Mouse (Mus musculus) hindbrain, embryonic 12.5 days (tissue): Measurements from ENCODE around the gene Gpr83. TPM values are rescaled to one million over a fixed set of nuclear protein-coding genes. Genes with fewer than 3 reads are reported as not detected.

Experiments
- ATAC-seq: fragments of 200-750 bp; cut with Nextera tagmentation; 2 replicates; pipeline ENCODE4 v1.8.0; 2017; ENCODE audit warnings: moderate TSS enrichment; ENCODE audit not compliant: low FRiP score
- H3K27ac ChIP-seq: fragments of 300-500 bp; sonication (generic); 2 replicates; pipeline ENCODE4 v1.5.1; 2016; ENCODE audit warnings: mild to moderate bottlenecking
- H3K27me3 ChIP-seq: fragments of 300-500 bp; sonication (generic); 2 replicates; pipeline ENCODE4 v1.6.1; 2016; ENCODE audit warnings: mild to moderate bottlenecking
- H3K36me3 ChIP-seq: fragments of 300-500 bp; sonication (generic); 2 replicates; pipeline ENCODE4 v1.6.1; 2016; ENCODE audit warnings: mild to moderate bottlenecking
- H3K4me1 ChIP-seq: fragments of 300-500 bp; sonication (generic); 2 replicates; pipeline ENCODE4 v1.6.1; 2016
- H3K4me2 ChIP-seq: fragments of 300-500 bp; sonication (generic); replicated peaks from 2 replicates; pipeline ENCODE4 v1.6.1; 2016; ENCODE audit warnings: mild to moderate bottlenecking
- H3K4me3 ChIP-seq: fragments of 300-500 bp; sonication (generic); 2 replicates; pipeline ENCODE4 v1.5.1; 2016; ENCODE audit warnings: mild to moderate bottlenecking
- H3K9ac ChIP-seq: fragments of 300-500 bp; sonication (generic); 2 replicates; pipeline ENCODE4 v1.6.1; 2016; ENCODE audit warnings: mild to moderate bottlenecking, moderate library complexity
- H3K9me3 ChIP-seq: fragments of 300-500 bp; sonication (generic); replicated peaks from 2 replicates; pipeline ENCODE4 v1.6.1; 2016; ENCODE audit warnings: mild to moderate bottlenecking
- WGBS: fragments of 180-500 bp; shearing (Covaris S2); methylation state at CpG from one replicate; pipeline ENCODE4 v1.1.7; 2016; 5-methylcytosine and 5-hydroxymethylcytosine counted together
- polyA plus RNA-seq: library from polyadenylated mRNA; unstranded; fragments of >200 nt; fragmentation: Nextera tagmentation; extraction: Ambion mirVana; gene quantifications from 2 replicates; pipeline ENCODE4 v1.2.1, GENCODE M21; 2016

The Gpr83 gene
- polyA plus RNA-seq, 1 experiment from 2014 or later, result 1.7 TPM

- Histone ChIP-seq H3K27me3 (no peaks in the 10 kb centered on the region), H3K9ac (no peak overlapping the region), H3K27ac (no peak overlapping the region), H3K9me3 (no peaks in the 10 kb centered on the region), H3K4me1 (no peaks in the 10 kb centered on the region), H3K4me3 (no peak overlapping the region), H3K4me2 (no peak overlapping the region), H3K36me3 (no peaks in the 10 kb centered on the region)
- 58% methylated on average over 1 of the region's 1 CpGs for WGBS
- ATAC-seq, result no peak
These were observed 11.6 kb upstream of the Gpr83 start for GRCm38 (mm10) chr9:14848267-14848935.

DNA sequence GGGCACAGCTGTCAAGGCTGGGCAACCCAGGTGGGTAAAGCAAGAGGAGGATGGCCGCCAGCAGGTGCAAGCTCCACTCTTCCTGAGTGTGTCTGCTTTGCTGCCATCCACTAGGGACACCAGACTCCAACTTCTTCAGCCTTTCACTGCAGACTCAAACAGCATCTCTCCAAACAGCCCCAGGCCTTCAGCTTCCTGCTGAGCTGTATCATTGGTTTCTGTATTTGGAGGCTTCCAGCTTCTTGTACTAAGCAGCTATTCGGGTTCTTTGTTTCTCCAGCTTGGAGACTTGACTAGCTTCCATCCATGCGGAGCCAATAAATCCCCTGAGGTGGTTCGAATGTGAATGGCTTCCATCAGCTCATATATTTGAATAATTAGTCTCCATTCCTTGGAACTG is 5.4 kb upstream of the Gpr83 start:
- Histone ChIP-seq H3K9me3 (no peaks in the 10 kb centered on the region), H3K36me3 (no peaks in the 10 kb centered on the region), H3K9ac (no peak overlapping the region), H3K27ac (no peak overlapping the region), H3K4me2 (no peak overlapping the region), H3K4me3 (no peak overlapping the region), H3K27me3 (peaks cover 15% of the 10 kb centered on the region), H3K4me1 (no peaks in the 10 kb centered on the region)
- 67% methylated on average over 4 of the region's 4 CpGs for WGBS
- no peak for ATAC-seq

- 59% methylated on average over 4 of the region's 4 CpGs for WGBS
- peaks cover 5% of the 10 kb centered on the region for H3K4me1 ChIP-seq
These were observed 2.9 kb upstream of the Gpr83 start for GRCm38 (mm10) chr9:14856922-14857654.

GRCm38 (mm10) chr9:14858170-14858706 is 1.8 kb upstream of the Gpr83 start:
- H3K36me3 ChIP-seq, result no peaks in the 10 kb centered on the region
- H3K9ac ChIP-seq, result no peak overlapping the region
- no peak overlapping the region for H3K4me3 ChIP-seq
- WGBS, result 60% methylated on average over 7 of the region's 7 CpGs
- peaks cover 5% of the 10 kb centered on the region for H3K4me1 ChIP-seq
- no peak for ATAC-seq
- H3K9me3 ChIP-seq, result no peaks in the 10 kb centered on the region
- H3K27ac ChIP-seq, result no peak overlapping the region
- H3K4me2 ChIP-seq, result no peak overlapping the region
- H3K27me3 ChIP-seq, result peaks cover 48% of the 10 kb centered on the region

More at GRCm38 (mm10) chr9:14856922-14857654, 2.9 kb upstream of the Gpr83 start:
- Histone ChIP-seq H3K4me2 (no peak overlapping the region), H3K27ac (no peak overlapping the region), H3K36me3 (no peaks in the 10 kb centered on the region), H3K9ac (no peak overlapping the region), H3K27me3 (peaks cover 39% of the 10 kb centered on the region), H3K9me3 (no peaks in the 10 kb centered on the region), H3K4me3 (no peak overlapping the region)
- no peak for ATAC-seq

DNA sequence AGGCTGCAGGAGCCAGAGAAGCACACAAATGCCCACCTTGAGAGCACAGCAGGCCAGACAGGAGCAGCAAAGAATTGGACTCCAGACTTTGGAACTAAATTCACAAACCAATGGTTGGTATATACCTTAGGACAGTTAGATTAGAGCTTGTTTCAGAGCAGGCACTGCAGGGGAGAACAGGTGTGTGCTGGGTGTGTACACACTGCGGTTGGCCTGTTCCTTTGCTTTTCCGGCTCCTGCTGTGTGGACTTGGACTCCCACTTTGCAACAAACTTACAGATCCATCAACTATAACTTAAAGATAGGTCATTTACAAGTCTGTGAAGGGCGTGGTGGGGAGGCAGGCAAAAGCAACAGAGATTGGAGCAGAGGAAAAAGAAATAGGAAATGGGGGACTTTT is 1.2 kb upstream of the Gpr83 start:
- WGBS, result 87% methylated on average over 3 of the region's 3 CpGs
- Histone ChIP-seq H3K4me3 (no peak overlapping the region), H3K4me1 (peaks cover 5% of the 10 kb centered on the region), H3K36me3 (no peaks in the 10 kb centered on the region), H3K9me3 (no peaks in the 10 kb centered on the region), H3K9ac (no peak overlapping the region), H3K27me3 (peaks cover 48% of the 10 kb centered on the region), H3K4me2 (no peak overlapping the region), H3K27ac (no peak overlapping the region)
- no peak for ATAC-seq

- no peak overlapping the region for H3K4me3 ChIP-seq
These were observed 3.1 kb downstream of the Gpr83 start for GRCm38 (mm10) chr9:14863126-14863525.

GRCm38 (mm10) chr9:14864726-14865125 is 4.7 kb downstream of the Gpr83 start:
- no peaks in the 10 kb centered on the region for H3K36me3 ChIP-seq
- WGBS, result 80% methylated on average over 9 of the region's 9 CpGs
- ATAC-seq, result no peak
- H3K4me2 ChIP-seq, result no peak overlapping the region
- H3K4me1 ChIP-seq, result peaks cover 5% of the 10 kb centered on the region
- H3K27ac ChIP-seq, result no peak overlapping the region
- no peaks in the 10 kb centered on the region for H3K9me3 ChIP-seq
- H3K9ac ChIP-seq, result no peak overlapping the region
- H3K27me3 ChIP-seq, result peaks cover 32% of the 10 kb centered on the region
- H3K4me3 ChIP-seq, result no peak overlapping the region

More at GRCm38 (mm10) chr9:14863126-14863525, 3.1 kb downstream of the Gpr83 start:
- Histone ChIP-seq H3K27ac (no peak overlapping the region), H3K27me3 (peaks cover 47% of the 10 kb centered on the region), H3K9ac (no peak overlapping the region), H3K4me2 (no peak overlapping the region), H3K36me3 (no peaks in the 10 kb centered on the region), H3K4me1 (peaks cover 5% of the 10 kb centered on the region), H3K9me3 (no peaks in the 10 kb centered on the region)
- 85% methylated on average over 3 of the region's 3 CpGs for WGBS
- ATAC-seq, result no peak

- peak; percentile 51 for ATAC-seq
- H3K9ac ChIP-seq, result no peak overlapping the region
- no peaks in the 10 kb centered on the region for H3K36me3 ChIP-seq
- H3K27me3 ChIP-seq, result peaks cover 10% of the 10 kb centered on the region
- no peaks in the 10 kb centered on the region for H3K9me3 ChIP-seq
- H3K4me1 ChIP-seq, result peaks cover 4% of the 10 kb centered on the region; the same call in 1 of the 2 replicates
- 48% methylated on average over 7 of the region's 7 CpGs for WGBS
- H3K4me2 ChIP-seq, result no peak overlapping the region
- H3K4me3 ChIP-seq, result no peak overlapping the region
- H3K27ac ChIP-seq, result no peak overlapping the region
These were observed 6.9 kb downstream of the Gpr83 start for GRCm38 (mm10) chr9:14866957-14867356.

DNA sequence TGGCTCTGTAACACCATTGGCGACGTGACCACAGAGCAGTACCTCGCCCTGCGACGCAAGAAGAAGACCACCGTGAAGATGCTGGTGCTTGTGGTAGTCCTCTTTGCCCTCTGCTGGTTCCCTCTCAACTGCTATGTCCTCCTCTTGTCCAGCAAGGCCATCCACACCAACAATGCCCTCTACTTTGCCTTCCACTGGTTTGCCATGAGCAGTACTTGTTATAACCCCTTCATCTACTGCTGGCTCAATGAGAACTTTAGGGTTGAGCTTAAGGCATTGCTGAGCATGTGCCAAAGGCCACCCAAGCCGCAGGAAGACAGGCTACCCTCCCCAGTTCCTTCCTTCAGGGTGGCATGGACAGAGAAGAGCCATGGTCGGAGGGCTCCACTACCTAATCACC is 8.3 kb downstream of the Gpr83 start:
- WGBS, result 93% methylated on average over 8 of the region's 8 CpGs

DNA sequence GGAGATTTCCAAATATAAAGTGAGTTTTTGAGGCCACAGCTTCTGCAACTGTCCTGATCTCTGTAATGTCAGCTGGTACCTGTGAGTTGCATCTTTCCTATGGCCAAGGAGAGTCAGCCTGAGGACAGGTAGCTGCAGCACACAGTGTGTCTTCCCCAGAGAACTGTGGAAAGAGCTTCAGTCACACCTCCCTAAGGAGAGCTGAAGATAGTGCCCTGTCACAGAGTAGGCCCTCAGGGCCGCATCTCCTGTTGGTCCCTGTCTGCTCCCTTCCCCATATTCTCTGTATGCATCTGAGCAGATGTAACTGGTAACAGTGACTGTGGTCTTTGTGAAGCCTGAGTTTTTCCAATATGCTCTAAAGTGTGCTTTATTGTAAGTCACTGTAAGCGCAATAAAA is 10.4 kb downstream of the Gpr83 start:
- Histone ChIP-seq H3K4me1 (peaks cover 16% of the 10 kb centered on the region), H3K4me2 (no peak overlapping the region), H3K4me3 (no peak overlapping the region), H3K27me3 (no peaks in the 10 kb centered on the region), H3K36me3 (no peaks in the 10 kb centered on the region), H3K27ac (no peak overlapping the region), H3K9ac (no peak overlapping the region), H3K9me3 (no peaks in the 10 kb centered on the region)
- no peak for ATAC-seq
- WGBS, result 94% methylated on average over 2 of the region's 2 CpGs

More for the DNA sequence above, 8.3 kb downstream of the Gpr83 start:
- Histone ChIP-seq H3K4me3 (no peak overlapping the region), H3K4me1 (peaks cover 16% of the 10 kb centered on the region), H3K36me3 (no peaks in the 10 kb centered on the region), H3K9ac (no peak overlapping the region), H3K27ac (no peak overlapping the region), H3K4me2 (no peak overlapping the region), H3K27me3 (no peaks in the 10 kb centered on the region), H3K9me3 (no peaks in the 10 kb centered on the region)
- ATAC-seq, result no peak

DNA sequence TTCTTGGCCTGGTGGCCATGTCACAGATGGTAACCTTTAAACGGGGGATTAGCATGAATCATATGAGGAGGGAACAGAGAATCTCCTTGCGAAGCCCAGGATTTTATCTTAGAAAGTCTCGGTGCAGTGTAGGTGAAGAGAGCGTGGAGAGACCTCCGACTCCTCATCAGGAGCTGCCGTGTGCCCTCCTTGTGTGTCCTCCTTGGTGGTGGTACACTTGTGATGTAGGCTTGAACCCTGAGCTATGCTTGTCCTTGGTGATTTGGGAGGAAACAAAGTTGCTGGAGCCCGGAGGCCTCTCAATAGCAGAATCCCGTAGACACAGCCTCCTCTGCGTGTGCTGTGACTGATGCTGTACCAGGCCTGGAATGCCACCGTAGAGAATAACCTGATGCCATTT is 10.8 kb downstream of the Gpr83 start:
- Histone ChIP-seq H3K4me1 (peaks cover 16% of the 10 kb centered on the region), H3K36me3 (no peaks in the 10 kb centered on the region), H3K27me3 (no peaks in the 10 kb centered on the region), H3K4me3 (no peak overlapping the region), H3K27ac (no peak overlapping the region), H3K4me2 (no peak overlapping the region), H3K9me3 (no peaks in the 10 kb centered on the region), H3K9ac (no peak overlapping the region)
- WGBS, result 92% methylated on average over 10 of the region's 10 CpGs
- no peak for ATAC-seq

DNA sequence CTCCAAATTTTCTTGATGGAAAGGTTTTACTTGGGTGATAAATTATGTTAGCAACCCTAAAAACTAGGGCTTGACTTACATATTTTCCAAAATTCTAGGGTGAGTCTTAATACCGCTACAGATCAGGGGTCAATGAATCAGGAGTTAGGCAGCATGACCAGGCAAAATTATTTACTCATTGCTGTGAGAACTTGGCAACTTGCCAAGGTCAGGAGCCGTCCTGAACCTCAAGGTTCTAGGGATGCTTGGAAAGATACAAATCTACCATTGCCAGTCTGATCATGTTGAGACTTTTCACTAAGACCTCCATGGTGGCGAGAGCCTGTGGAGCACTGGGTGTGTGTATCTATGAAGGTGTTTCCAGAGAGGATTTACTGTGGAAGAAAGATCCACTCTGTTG is 11.5 kb downstream of the Gpr83 start:
- Histone ChIP-seq H3K36me3 (no peaks in the 10 kb centered on the region), H3K9me3 (no peaks in the 10 kb centered on the region), H3K4me2 (no peak overlapping the region), H3K4me1 (peaks cover 16% of the 10 kb centered on the region), H3K9ac (no peak overlapping the region), H3K4me3 (no peak overlapping the region), H3K27me3 (no peaks in the 10 kb centered on the region), H3K27ac (peak overlapping the region; percentile 50)
- ATAC-seq, result no peak
- 67% methylated on average over 3 of the region's 3 CpGs for WGBS
